Mouse (Mus musculus) olfactory bulb, adult 2 months (tissue): Measurements from ENCODE around the gene Pde3a.

Experiments used
- CTCF ChIP-seq: fragments of 200-500 bp; IDR thresholded peaks from 2 replicates; pipeline ENCODE4 v1.5.1; 2012; ENCODE audit warnings: low read depth, mild to moderate bottlenecking, low read length, moderate library complexity; ENCODE audit not compliant: insufficient read depth
- POLR2A ChIP-seq: fragments of 200-500 bp; IDR thresholded peaks from 2 replicates; pipeline ENCODE4 v1.6.1; 2012; ENCODE audit warnings: mild to moderate bottlenecking, low read depth, low read length, moderate library complexity; ENCODE audit not compliant: insufficient read depth

DNA sequence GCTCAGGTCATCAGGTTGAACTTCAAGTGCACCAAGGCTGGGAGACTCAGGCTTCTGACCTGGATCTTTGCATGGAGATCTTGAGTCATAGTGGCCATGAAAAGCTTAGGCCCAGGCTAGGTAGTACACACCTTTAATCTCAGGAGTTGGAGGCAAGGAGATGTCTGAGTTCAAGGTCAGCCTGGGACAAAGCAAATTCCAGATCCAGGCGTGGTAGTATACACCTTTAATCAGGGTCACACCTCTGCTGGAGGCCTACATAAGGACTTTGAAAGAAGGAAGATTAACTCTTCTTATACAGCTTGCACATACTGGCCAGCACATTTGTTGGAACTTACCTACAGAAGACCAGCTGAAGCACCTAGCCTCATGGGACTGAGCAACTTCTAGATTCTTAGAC lies 86.8 kb downstream of the Pde3a start:
- TF ChIP-seq POLR2A, result no peak
- no peak for TF ChIP-seq CTCF
